Mouse (Mus musculus): ENCODE data around the gene Fam129a. TPM values are rescaled to one million over a fixed set of nuclear protein-coding genes. Genes with fewer than 3 reads are reported as not detected.

Fam129a gene
- 10 to 100 TPM; 49.9 to 96.7 (median 68.7) TPM for polyA plus RNA-seq (2017; shearing (Covaris generic))

DNA sequence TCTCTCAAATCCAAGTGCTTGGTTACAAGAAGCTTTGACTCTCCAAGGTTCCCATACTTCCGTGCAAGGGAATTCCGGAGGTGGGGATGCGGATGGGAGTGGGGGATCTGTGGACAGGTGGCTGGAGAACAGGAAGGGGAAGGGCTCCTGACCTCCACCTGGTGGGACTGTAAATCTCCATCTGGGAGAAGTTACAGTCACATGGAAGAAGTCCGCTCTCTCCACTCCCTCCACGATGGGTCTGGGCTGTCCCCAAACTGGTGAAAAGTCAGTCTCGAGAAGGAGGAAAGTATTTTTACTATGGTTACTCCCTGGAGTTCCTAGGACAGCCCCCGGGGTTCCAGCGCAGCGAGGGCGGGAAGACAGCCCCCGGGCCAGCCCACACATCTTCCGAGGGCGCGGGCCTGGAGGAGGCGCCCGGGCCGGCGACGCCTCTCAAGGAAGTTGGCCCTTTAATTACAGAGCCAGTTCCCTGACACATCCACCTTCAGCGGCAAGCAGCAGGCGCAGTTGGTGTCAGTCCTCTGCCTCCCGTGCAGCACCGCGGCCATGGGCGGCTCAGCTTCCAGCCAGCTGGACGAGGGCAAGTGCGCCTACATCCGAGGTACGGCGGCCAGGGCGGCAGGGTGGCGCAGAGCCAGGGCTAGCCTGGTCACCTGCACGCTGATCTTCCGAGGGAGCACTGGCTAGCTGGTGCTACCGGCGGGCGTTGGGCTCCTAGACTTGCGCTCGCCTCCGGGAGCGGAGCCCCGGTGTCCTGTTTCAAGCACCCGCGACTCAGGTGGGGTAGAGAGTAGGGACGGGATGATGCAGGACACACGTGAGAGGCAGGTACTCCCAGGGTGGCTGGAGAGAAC lies at the start of gene Fam129a:
Fam129a (plus strand) TSS at position 206 of the 857 bp plus-strand sequence.
- ATAC-seq, result peak; percentile 85

DNA sequence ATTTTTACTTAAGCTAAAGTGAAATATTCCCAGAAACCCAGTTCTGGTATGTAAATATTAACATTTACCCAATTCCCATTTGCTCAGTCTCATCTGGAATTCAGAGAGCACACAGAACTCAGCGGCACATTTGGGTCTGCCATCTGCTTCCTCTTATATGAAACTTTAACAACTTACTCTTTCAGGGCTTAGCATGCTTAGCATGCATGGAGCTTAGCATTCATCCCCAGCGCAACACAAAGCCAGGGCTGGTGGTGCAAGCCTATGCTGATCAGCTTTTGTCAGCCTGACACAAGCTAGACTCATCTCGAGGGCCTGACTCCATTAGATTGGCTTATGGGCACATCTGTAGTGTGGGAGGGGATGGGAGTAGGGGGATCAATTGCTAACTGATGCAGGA lies 44.3 kb upstream of the Fam129a start:
- no peak for ATAC-seq

DNA sequence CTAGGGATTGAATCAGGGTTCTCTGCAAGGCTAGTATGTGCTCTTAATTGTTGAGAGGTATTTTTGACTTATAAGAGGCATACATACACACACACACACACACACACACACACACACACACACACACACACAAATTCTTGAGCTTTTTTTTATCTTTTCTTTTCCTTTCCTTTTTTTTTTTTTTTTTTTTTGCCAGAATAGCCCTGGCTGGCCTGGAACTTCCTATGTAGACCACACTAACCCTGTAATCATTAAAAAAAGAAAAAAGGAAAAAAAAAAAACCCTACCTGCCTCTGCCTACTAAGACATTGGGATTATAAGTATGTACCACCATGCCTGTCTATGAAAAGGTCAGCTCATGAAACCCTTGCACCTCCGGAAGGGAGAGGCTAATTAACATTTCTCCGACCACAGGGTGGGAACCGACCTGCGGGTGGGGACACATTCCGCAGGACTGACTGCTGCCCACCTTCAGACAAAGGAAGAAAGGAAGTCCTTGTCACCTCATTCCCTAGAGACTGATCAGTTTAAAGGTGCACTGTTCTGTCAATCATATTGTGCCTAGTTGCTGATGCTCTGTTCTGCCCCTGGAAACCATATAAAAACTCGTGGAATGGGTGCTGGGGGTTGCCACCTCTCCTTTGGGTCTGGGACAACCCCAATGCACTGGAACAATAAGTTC lies 27.0 kb upstream of the Fam129a start:
- ATAC-seq, result no peak

DNA sequence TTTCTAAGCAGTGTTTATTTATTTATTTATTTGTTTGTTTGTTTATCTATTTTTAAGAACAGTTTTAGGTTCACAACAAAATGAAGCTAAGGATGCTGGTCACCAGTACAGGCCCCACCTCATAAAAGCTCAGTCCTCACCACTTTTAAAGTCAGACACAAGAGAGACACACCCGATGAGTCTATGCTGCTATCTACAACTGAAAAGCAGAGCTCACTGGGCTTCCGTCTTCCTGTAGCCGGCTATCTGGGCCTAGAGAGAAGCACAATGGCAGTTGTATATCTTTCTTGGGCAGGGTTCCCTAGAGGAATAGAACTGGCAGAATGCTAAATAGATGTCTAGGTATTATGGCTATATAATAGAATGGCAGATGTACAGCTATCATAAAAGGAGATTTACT lies 26.4 kb upstream of the Fam129a start:
- no peak for ATAC-seq

DNA sequence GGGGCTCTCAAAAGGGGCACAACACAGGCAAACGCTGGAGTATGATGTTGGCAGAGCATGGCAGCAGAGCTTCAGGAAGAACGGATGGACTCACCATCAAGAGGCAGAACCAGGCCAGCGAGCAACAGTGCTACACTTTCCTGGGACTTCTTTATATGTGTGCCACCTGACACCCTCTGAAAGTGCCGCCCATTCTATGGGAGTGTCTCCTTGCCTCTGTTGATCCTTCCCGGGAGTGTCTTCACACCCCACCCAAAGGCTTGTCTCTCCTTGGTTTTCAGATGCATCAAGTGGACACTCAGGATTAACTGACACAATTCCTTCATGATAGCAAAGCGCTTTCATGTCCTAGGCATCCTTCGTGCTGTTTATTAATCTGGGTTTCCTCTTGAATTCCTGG lies 25.4 kb upstream of the Fam129a start:
- ATAC-seq, result no peak

DNA sequence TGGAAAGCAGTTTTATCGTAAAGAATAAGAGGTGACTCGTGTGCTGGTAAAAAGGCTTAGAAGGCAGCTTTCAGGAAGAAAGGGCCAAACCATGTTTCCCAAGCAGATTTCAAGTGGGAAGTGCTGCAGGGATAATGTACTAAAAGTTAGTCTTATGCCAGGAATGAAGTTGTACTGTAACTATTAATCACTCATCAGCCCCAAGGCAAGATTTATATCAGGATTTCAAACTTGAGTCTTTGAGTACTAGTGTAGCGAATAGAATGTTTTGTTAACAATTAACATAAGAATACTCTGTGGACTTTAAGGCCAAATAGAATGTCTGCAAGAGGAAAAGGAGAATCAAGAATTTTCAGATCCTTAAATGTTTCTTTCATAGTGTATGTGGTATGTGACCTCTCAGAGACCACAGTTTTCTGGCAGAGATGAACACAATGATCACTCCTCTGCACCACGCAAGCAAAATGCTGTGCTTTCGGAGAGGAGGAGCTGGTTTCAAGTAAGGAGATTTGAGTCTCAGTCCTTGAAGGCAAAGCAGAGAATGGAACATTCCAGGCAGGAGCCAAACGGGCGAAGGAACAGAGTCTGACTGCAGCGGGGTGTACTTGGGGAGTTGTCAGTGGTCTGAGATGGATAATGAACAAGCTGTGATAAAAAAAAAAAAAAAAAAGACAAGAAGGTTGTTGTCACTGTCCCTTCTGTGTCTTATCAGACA lies 21.9 kb upstream of the Fam129a start:
- ATAC-seq, result no peak

DNA sequence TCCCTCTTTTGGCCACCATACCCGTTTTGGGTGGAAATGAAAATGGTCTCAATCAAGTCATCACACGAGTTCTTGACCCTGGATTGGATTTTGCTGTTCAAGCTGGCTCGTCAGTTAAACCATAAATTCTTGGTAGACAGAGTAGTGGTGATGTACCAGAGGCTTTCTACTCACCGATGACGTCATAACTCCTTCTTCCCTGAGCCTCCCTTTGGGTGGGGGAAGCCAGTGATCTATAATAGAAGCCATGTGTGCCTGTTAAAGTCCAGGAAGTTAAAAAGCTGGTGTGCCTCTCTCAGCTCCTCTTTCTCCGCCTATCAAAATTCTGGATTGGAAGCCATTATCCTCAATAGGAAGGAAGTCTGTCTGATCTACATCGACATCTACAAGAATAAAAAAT lies 21.2 kb upstream of the Fam129a start:
- ATAC-seq, result no peak

DNA sequence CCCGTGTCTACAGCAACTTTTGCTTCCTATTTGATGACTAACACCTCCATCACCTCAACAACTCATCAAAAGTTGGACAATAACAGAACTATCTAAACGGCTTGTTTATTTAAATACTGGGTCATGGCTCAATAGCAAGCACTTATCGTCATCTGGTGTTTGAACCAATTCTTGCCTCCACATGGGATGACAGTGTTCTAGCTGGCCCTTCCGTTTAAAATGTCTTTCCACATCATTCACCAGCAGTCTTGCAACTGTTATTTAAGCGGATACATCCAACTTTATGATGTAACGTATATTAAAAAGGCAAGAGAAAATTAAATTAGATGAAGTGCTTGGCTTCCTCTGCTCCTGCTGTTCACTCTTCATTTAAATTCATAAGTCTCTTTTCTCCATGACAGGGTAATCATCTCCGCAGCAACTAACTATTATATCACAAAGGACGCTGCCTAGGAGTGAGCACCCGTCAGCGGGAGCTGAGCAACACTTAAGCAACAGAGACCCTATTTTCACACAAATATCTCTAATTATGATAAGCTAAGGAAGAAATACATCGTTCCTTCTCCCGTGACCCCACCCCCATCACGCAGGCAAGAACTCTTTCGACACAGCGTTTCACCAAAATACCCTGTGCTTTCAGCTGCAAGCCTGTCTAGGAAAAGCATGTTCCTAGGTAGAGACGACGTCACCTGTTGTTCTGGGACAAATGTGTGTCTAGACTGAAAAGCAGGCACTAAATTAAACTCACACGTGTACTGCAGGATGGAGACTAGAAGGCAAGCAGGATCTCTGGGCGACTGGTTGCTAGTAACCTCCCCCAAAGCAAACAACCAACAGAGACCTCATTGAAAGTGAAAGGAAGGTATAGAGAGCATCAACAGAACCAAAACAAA lies 20.2 kb upstream of the Fam129a start:
- ATAC-seq, result no peak

DNA sequence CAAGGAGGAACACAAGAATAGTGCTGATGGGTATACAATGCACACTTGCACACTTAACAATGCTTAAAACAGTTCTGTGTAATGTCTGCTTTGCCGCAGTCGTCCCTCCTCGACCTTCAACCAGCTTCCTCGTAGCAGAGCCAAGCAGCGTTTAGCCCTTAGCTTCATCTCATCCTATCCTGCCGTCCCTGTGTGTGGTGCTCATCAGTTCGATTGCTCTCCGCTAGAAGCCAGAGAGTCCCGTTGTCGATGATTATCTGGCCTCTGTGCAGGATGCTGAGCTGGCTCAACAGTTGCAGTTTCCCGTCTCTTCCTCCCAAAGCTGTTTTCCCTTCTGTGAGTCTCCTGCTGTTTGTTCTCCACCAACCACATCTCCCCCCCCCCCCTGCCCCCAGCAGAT lies 10.4 kb upstream of the Fam129a start:
- ATAC-seq, result no peak

DNA sequence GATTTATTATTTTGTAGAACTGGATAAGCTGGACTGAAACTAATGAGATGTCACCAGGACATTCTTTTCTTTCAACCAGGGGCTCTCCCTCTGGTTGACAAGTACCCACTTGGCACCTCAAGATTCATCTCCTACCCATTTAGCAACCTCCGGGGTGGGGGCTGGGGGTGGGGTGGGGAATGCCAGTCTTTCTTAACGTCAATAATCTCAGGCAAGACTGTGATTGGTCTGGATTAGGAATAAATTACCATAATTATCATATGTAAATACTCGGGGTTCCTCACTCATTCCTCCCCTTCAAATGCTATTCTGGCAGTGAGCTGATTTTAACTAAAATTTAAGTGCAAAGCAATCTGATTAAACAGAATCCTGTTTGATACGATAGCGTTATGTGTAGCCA lies 7.6 kb upstream of the Fam129a start:
- ATAC-seq, result no peak

DNA sequence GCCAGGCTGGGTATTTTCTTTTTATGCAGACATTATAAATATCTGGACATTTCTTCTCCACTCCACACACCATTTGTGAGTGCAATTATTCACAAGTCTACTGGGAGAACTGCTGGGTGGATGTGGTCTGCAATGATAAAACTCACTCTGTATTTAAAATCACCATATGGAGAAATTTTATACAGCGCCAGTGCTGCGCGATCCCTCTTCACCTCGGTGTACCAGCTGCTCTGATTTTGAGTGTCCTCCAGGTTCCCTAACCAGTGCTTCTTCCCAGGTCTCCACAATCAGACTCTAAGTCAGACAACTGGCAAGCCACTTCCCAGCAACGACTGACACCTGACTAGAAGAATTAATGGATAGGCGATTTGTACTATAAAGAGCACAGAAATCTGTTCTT lies 7.1 kb upstream of the Fam129a start:
- no peak for ATAC-seq

DNA sequence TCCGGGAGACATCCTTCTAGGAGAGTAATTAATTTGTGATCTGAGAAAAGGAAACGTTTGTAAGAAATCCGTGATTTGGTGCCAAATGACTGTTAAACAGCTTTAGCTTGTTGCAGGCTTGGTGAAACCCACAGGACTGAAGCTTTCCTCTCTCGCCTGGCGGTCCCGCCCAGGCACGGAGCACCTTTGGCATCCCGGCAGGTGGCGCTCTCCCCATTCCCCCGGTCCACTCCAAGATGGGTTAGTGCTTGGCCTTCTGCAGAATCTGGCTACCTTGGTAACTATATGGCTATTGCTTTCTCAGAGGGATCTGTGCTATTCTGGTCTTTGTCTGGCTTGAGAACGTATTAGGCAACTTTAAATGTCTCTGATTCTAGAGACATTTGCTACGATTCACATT lies 6.6 kb upstream of the Fam129a start:
- ATAC-seq, result peak; percentile 94

DNA sequence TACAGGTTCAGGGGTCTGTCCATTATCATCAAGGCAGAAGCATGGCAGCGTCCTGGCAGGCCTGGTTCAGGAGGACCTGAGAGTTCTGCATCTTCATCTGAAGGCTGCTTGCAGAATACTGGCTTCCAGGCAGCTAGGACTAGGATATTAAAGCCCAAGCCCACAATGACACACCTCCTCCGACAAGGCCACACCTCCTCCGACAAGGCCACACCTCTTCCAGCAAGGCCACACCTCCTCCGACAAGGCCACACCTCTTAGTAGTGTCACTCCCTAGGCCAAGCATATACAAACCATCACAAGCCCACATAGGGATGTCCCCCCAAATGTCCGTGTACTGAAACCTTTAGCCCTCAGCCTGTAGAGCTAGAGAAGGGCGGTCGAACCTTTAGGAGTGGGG lies 2.3 kb upstream of the Fam129a start:
- no peak for ATAC-seq

DNA sequence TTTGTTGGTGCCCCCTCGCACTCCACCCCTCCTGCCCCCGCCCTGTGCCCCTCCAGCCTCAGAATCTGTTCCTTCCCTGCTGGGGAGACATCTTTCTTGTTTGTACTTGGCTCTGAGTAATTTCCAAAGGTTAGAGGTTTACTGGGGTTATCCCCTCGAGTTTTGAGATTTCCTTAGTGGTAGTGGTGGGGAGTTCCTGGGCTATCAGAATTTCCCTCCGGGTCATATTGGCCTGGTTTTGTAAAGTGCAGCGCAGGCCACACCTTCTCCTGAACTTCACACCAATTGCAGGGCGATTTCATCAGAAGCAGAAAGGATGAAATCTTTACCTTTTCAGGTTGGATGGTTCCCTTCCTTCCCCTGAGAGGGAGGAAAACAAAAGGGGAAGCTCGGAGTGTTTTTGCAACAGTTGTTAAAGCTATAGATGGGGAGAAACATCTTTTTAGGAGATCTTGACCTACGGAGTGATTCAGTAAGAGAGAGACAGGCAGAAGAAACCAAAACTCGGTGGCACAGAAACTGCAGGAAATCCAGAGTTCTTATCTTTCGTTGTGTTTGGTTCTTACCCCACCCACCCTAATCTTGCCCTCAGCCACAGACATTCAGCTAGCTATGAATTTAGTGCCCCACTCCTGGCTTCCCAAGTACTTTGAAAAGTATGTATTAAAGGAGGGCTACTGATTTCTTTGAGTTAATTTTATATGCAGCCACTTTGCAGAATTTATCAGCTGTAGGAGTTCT lies 1.0 kb downstream of the Fam129a start:
- peak; percentile 65 for ATAC-seq

DNA sequence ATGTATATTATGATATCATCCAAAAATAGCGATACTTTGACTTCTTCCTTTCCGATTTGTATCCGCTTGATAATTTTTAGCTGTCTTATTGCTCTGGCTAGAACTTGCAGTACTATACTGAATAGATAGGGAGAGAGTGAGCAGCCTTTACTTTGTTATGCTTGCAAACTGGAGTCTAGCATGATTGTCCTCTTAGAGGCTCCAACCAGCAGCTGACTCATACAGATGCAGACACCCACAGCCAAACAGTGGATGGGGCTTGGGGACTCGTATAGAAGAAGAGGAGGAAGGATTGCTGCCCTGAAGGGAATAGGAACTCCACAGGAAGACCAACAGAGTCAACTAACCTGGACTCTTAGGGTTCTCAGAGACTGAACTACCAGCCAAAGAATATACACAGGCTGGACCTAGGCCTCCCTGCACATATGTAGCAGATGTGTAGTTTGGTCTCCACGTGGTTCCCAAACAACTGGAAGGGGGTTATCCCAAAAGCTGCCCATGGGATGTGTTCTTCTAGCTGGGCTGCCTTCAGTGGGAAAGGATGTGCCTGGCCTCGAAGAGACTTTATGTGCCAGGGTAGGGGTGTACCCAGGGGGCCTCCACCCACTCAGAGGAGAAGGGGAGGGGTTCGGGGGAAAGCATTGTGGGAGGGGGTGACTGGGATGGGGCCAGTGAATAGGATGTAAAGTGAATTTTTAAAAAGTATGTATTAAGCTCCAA lies 1.8 kb downstream of the Fam129a start:
- ATAC-seq, result no peak

DNA sequence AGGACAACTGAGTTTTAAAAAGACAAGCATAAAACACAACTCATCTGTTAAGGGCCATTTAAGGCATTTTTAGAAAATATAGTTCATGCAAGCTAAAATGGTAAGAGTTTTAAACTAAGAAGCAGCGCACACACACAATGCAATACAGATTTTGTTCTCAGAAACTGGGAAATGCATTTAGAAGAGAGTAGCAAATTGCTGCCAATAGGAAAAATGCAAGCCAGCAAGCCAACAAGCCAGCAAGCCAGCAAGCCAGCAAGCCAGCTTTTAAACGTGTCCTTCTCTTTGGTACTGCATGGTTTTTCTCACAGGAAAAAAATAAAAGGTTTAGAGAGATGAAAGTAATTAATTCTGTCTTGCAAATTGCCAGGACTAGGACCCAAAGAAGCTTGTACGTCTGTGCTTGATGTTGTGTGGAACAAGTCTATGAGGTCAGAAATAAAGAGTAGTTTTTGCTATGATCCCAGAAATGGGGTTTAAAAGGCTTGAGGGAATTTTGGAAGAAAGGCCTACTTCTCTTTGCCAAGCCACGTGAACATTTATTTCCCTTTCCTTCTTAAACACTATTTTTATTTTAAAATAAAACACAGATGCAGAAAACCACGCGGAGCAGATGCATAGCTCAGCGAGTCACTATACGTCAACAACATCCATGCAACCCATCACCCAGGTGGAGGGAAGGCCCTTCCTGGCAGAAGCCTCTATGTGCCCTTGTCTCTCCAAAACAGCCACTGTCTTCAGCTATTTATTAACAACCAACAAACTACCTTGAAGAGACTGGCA lies 9.4 kb downstream of the Fam129a start:
- no peak for ATAC-seq

DNA sequence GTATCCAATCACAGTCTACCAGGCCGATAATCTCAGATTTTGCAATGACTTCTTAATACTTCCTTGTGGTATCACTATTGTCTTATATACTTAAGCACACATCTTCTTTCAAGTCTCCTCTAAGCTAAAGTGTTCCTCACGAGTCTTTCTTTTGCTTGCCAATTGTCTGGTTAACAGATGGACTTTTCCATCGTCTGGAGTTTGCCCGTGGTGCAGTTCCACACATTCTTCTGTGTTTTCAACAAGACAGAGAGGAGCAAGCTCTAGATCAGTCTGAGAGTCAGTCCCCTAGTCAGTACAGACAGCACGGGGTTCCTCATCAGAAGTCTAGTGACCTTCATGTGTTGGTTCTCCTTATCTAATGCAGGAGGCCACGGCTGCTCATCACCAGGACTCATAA lies 10.5 kb downstream of the Fam129a start:
- no peak for ATAC-seq

DNA sequence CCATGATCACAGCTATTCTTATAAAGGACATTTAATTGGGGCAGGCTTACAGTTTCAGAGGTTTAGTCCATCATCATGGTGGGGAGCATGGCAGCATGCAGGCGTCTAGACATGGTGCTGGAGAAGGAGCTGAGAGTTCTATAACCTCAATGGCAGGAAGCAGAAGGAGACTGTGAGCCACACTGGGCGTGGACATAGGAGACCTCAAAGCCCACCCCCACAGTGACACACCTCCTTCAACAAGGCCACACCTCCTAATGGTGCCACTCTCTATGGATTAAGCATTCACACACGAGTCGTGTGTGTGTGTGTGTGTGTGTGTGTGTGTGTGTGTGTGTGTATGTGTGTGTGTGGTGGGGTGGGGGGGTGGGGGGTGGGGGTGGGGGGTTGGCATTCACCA lies 11.0 kb downstream of the Fam129a start:
- peak; percentile 38 for ATAC-seq

DNA sequence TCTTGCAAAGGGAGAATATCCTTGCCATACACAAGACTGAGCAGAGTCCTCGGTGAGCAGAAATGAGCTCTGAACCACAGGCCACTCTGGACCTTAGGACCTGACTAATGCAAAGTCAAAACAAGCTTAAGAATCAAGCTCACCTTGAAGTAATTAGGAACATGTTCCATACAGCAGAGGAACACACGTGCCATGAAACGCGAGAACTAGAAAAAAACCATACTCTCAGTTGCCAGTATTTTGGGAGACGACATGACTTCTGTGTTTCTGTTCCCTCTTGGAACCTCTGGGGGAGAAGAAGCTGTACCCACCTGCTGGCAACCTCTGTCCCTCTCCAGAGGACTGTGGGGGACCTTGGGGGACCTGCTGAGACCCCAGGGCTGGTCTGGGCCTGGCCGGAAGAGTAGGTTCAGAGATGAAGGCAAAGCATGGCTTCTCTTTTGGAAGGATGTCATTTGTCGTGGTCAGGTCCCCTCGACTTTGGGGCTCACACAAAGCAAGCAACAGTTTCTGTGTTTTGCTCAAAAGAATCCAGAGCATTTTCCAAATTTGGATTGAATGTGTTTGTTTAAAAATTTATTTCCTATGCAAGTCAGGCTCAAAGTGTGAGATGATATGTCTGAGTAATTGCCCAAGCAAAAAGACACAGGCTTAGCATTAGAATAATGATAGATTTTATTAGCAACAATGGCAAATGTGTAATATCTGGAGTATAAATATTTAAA lies 12.6 kb downstream of the Fam129a start:
- ATAC-seq, result no peak

DNA sequence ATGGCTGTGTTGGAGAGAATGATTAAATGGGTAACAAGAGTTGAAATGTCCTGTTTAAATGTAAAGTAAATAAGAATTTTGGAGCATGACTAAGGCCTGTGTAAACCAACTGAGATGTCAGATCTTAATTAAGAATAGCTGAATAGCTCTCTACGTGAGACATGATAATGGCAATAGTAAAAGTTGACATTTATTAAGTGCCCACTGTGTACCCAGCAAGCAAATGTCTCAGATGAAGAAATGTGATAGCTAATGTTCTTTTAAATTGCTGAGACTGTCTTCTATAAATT lies 13.1 kb downstream of the Fam129a start:
- no peak for ATAC-seq
